Mouse (Mus musculus) CD4-positive helper T cell, adult 2 months (primary cell): Measurements from ENCODE around the gene 4931429L15Rik.
"Not testable (repeated sequence)": the region's sequence is repeated elsewhere in the genome, so short reads cannot be mapped to it uniquely, and the experiment has no call there.

Experiments used
- DNase-seq: peaks from one replicate; pipeline ENCODE4 v3.0.0-alpha.2; 2012; ENCODE audit warnings: low read depth, missing footprints, low spot score

The 4931429L15Rik gene

DNA sequence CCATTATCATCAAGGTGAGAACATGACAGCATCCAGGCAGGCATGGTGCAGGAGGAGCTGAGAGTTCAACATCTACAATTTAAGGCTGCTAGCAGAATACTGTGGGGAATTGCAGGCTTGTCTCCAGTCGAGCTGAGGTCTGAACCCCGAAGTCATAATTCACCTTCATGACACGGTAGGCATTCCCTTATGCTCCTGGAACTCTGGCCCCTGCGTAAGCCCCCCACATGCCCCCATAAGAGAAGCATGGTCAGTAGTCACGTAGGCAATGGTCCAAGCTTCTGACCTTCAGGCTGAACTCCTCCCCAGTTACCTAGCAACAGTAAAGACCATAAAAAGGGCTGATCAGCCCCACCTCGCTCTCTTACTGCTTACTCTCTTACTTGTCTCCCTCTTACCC, at the start of gene 4931429L15Rik:
TSS of gene 4931429L15Rik (minus strand) at position 101 of the 400 bp plus-strand sequence.
- not testable (repeated sequence) for DNase-seq

DNA sequence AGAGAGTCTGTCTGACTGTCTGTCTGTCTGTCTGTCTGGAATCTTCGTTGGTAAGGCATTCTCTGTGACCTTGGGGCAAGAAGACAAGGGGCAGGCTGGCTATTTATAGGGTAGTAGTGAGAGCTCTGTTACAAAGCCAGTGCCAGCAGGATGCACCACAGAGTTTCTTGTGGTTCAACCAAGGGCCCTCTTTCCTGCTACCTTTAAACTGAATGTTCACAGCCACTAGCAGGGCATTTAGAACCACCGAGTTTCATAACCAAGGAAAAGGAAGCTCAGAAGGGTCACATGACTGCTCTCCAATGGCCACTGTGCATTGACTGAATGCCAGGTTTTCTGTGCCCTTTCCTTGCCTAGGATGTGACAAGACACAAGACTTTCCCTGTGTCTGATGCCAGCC, 42.7 kb upstream of the 4931429L15Rik start:
- DNase-seq, result no peak

DNA sequence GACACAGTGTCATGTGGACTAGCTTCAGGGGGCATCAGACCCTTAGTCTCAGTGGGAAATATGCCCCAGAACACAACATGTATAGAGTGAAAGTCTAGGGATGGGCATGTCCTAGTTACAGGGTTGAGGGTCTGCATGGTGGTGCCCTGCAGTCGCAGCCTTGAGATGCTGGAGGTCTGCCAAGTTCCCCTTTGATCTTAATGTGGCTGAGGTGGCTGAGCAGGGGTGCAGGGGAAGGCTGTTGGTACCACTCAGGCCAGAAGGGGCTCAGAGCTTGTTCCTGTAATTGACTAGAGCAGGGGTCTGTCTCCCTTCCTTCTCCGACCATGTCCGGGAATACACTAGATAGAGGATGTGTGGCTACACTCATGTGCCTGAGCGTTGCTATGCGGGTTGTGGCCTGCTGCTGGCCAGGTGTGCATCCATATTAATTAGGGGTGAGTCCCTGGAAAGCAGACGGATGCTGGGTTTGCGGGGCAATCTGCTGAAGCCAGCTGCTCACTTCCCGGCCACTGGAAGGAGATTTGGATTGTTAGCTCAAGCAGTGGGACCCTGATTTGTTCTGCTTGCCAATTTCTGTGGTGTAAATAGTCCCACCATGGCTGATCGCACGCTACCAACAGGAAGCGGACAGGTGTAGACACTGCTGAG, 41.8 kb upstream of the 4931429L15Rik start:
- DNase-seq, result no peak

DNA sequence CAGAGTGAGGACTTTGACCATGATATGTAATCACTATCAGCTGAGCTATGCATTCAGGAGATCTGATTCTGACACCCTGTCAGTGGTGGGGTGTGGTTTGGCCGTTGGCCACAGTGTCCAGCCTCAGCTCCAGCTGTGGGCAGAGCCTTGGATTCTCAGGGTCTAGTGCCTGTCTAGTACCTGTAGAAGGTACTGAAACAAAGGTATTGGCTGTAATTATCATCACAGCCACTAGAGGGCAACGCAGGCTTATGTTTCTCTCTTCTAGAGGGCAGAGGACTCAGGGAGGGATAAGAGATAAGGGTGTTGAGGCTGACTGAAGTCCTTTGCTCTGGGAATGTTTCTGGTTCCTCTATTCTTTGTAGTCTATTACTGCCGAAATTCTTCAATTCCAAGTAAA, 34.2 kb upstream of the 4931429L15Rik start:
- peak; percentile 41 for DNase-seq

DNA sequence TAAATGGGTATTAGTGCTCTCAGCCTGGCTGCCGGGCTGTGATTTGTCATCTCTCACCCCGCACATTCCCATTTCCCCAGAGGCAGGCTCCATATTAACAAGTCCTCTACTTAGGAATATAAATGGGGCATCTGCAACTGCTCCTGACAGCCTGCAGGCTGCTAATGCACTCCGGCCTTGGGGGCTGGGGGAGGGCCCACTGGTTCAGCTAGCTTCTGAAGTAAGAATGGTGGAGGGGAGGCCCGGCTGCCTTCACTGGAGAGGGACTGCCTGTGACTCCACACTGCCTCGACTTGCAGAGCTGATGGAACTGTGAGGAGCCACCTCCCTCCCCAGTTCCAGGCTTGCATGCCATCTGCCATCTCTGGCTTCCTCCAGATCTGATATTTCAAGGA, 33.5 kb upstream of the 4931429L15Rik start:
- no peak for DNase-seq

DNA sequence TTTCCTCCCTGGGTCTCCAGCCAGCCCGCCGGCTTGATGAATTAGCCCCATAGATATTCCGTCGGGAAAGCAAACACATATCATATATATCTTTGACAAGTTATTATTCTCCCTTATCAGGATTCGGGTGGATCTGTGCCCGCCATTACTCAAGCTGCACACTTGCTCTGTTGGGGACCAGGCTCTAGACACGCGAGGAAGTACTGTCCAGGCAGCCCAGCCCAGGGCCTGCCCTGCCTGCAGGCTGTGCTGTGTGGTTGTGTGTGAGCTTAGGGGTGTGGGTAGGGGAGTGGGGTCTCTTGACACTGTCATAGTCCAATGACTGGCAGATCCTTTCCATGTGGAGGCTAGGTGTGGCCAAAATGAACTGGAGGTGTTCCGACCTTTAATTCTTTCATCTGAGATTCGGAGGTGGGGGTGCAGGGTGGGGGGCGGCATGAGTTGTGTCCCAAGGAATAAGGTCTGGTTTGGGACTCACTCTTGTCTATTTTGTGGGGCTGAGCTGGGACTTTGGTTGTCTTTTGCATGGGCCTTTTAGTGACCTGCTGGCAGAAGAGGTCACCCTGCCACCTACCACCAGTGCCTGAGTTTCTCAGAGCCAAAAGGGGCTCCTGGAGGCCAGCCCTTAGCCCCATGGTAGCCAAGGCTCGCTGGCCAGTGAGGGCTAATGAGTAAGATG, 33.0 kb upstream of the 4931429L15Rik start:
- DNase-seq, result no peak

DNA sequence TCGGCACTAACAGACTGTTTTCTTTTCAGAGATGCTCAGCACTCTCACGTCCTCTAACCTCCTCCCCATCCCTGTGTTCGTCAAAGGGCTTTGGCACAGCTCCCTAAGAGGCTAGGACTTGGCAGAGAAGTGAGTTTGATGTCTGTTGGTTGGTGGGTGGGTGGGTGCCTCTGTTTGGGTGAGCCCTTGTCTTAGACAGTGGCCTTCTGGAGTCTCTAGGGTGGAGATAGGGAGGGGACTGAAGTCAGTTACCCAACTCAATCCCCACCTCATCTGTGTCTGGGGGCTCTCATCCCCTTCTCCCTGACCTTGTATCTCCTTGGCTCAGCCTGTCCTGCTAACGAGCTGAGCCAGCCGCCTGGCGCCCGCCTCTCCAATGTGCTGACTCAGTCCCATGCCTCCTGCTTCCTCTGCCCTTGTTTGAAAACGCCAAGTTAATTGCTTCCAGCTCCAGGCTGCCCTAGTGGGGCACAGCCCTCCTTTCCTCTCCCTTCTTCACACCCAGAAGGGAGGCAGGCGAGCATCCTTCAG, 30.7 kb upstream of the 4931429L15Rik start:
- DNase-seq, result no peak

DNA sequence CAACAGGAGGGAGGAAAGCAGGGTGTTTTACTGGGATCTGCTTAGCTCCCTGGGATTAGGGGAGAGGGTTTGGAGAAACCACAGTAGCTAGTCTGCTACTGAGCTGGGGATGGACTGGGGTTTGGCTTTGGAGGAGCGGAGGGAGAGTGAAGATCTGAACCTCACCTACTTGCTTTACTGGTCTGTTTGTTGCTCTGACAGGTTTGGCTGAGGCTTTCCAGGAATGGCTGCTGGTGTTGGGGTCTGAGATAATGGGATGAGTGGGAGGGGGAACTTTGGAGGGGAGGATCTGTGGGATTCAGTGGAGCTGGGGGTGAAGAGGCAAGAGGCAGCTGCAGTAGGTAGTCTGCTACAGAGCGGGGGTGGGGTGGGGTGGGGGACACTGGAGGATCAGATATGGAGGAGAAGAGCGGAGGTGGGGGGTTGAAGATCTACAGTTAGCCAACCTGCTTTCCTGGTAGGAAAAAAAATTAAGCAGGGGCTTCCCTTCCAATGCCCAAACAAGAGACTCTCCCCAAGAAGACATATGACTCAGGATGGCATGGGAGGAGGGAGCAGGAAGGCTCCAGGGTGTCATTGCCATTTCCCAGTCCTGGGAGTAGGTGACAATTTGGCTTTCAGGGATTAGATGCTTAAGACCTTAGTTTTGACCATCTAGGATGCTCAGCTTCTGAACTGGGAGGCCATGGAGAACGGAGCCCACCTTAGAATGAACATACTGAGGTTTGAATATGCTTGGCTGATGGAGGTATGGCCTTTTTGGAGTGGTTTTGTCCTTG, 26.3 kb upstream of the 4931429L15Rik start:
- no peak for DNase-seq

DNA sequence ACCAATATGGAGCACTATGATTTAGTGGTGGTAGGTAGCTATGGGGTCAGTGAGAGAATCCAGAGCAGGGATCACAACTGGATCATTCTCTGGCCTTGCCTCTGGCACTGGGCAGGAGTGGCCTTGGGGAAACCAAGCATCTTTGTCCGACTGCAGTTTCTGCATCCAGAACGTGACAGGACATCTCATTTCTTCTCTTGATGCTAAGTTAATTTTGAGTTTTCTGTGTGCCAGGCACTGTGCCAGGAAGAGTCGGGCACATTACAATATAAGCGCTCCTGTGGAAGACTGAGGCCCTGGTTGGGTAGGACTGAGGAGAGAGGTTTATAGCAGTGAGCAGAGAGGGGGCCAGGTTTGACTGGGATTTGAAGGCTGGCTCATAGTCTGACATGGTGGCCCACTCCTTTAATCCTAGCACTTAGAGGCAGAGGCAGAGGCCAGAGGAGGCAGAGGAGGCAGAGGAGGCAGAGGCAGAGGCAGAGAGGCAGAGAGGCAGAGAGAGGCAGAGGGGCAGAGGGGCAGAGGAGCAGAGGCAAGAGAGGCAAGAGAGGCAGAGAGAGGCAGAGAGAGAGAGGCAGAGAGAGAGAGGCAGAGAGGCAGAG, 19.4 kb upstream of the 4931429L15Rik start:
- no peak for DNase-seq

DNA sequence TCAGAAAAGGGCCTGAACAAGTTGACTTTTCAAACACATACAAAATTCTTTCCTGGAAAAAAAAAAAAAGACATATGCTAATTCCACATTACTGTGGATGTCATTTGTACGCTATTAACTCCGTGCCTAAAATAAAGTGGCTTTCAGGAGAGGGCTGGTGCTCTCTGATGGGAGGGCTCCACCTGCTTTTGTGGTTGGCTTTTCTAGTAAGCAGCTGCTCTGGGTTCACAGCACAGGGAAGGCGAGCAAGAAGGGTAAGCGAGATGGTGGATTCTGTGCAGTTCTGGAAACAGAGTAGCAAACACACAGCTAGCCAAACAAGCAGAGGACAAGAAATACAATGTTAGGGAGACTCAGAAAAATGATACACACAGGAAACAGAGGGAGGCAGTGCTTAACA, 18.6 kb upstream of the 4931429L15Rik start:
- no peak for DNase-seq

DNA sequence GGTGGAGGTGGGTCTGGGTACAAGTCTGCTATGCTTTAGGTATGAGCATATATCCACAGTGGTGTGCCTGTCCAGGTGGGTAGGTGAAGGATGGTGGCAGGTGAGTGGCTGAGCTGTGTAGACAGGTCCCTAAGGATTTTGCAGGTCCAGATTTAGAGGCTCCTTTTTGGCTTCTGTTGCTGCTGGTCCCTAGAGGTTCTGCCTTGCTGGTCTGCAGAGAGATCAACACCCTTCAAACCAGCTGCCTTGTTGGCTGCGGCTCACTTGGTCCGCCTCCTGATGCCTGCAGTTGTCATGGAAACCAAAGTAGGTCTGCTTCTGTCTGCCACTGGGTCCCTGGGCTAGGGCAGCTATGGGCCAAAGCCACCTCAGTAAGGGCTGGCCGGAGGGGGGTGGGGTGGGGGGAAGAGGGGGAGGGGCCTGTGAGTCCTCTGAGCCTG, 18.1 kb upstream of the 4931429L15Rik start:
- DNase-seq, result no peak

DNA sequence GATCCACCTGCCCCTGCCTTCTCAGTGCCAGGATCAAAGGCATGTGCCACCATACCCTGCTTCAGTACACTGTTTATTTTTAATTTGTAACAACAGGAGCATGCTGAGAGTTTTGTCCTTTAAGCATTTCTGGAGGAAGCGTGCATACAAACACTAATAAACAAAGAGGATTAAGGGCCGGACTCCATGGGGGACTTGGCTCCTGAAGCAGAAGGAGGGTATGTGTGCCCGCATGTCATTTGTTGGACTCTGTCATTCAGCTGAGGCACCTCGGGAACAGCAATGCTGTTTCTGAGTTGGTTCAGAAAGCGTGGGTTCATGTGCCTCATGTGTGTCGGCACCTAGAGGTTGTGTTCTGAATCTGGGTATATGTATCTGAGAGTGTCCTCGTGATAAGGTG, 17.5 kb upstream of the 4931429L15Rik start:
- no peak for DNase-seq

DNA sequence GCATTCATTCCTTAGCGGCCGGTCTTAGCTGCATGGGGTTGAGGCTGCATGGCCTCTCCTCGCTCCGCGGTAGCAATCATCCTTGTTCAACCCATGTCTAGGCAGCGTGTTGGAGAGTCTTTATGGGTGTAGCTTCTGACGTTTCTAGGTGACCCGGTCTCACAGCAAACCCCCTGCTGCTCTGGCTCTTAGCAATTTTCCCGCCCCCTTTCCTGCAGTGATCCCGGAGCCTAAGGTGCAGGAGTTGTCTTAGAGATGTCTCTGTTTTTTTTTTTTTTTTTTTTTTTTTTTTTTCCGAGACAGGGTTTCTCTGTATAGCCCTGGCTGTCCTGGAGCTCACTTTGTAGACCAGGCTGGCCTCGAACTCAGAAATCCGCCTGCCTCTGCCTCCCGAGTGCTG, 16.5 kb upstream of the 4931429L15Rik start:
- DNase-seq, result not testable (repeated sequence)

DNA sequence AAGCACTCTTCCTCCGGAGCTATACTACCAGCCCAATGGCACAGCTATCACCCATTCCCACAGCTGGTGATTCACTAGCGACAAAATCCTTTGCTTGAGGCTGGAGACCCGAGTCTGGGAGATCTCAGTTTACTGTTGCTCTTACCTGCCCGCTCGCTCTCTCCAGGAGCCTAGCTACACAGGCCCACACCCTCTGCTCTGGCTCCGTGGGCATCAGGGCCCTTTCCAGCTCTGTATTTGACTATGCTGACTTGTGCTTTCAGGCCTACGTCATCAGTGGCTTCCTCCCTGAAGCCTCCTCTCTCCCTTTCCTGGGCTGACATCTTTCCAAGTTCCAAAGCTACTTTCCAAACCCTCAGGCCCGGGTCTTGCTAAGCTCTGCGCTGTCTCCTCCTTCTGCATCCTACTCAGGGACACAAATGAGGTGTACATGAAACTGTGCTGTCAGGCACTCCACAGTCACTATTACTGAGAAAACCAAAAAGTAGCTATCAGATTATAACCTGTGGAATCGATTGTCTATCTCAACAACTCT, 15.7 kb upstream of the 4931429L15Rik start:
- no peak for DNase-seq

DNA sequence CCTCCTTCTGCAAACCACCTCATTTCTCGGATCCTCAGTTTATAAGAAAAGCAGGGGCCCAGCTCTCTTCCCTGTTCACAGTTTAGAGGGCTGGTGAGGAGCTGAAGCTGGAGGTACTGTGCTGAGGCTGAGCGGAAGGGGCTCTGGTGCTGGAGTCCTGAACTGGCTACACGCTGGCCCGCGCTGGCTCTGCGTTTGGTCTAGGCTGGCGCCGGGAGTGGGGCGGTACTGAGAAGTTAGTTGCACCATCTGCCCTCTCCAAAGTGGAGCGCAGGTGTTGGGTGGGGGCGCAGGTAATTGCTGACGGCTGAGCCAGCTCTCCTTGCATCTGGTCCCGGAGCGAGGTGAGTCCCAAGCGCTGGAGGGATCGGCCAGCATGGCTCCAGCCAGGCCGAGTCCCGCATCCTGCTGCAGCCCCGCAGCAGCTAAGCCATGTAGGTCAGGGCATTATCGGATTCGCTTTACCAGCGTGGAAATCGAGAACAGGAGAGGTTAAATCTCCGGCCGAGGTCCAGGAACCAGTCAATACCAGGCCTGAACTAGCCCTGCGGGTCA, 14.8 kb upstream of the 4931429L15Rik start:
- DNase-seq, result no peak

DNA sequence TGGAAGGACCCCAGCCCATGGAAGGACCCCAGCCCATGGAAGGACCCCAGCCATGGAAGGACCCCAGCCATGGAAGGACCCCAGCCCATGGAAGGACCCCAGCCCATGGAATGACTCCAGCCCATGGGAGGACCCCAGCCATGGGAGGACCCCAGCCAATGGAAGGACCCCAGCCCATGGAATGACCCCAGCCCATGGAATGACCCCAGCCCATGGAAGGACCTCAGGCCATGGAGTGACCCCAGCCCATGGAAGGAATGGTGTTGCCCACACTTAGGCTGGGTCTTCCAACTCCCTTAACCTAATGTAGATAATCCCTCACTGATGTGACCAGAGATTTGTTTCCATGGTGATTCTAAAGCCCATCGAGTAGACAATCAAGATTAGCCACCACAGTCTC, 11.5 kb upstream of the 4931429L15Rik start:
- DNase-seq, result no peak

DNA sequence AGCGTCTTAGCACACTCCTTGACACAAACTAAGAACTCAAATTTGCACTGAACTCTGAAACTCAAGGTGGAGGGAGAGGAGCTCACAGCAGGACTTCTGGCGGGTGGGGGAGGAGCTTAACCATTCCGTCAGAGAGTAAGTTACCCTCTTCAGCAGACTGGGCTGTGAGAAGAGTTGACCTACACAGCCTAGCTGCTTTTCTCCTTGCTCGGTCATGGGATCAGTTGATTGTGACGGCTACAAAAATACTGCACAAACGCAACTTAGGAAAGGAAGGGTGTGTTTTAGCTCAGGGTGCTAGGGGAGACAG, 10.8 kb upstream of the 4931429L15Rik start:
- DNase-seq, result no peak

DNA sequence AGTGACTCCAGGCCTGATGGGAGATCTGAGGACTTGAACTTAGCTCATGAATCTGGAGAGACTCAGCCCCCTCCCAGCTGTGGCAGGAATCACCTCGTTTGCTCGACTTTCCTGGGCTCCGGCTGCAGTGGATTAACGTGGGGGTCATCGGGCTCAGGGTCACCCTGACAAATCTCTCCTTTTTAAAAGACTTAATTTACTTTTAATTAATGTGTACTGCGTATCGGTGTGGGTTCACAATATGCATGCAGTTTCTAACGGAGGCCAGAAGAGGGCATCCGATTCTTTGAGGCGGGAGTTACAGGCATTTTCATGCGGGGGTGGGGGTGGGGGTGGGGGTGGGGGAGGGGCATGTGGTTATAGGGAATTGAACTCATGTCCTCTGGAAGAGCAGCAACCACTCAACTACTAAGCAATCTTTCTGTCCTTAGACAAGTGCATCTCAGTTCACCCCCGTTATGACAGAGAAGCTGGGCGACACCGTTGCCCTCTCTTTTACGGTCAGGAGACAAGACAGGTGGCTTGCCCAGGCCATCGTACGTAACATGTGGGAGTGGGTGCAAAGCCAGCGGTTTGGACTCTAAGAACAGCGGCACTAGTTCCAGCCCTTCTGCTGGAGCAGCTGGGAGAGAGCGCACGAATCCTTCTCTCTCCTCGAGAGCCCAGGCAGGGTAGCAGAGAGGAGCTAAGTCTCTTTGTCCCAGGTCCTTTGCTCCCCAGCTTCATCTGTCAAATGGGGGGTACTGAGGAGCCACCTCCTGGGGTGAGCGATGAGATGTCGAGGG, 10.2 kb upstream of the 4931429L15Rik start:
- DNase-seq, result no peak

DNA sequence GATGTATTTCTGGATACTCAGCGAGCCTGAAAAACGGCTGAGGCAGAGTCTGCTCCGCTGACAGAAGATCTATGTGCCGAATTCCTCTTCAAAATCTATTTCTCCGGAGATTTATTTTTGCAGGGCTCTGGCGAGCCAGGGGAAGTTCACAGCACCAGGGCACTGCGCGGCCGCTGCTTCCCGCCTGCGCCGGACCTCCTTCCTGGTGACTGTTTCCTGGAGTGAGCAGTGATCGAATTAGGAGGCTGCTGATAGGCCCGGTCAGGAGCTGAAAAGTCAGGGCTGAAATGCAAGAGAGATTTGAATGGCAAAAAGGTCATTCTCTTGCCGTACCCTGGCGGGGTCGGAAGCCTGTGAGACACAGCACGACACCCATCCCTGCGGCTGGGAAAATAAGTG, 9.5 kb upstream of the 4931429L15Rik start:
- DNase-seq, result no peak

DNA sequence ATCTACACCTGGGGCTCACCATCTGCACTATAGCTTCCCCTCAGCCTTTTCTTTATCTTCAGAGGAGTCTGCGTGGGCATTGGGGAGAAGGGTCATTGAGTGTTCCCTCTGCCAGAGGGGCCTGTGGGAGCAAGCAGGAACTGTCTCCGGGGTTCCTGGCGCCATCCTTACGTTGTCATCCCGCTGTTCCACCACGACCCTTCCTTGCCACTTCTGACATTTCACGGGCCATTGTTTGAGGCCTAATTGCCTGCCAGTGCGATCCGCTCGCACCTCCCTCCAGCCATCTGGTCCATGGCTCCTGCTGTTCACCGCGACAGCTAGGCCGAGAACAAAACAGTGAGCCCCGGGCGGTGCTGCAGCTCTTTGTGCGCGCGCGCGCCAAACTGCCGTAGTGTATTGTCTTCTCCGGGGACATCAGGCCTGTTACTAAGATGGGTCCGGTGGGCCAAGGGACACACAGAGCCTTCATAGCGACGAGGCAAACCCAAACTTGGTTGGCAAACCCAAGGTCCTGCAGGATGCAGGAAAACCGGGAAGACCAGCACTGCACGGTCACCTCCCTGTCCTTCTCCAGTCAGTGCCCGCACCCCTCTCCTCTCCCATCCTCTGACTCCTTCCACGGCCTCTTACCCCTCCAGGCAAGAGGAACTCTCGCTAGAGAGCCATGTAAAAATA, 8.9 kb upstream of the 4931429L15Rik start:
- no peak for DNase-seq
